Mouse (Mus musculus): ENCODE results near the gene Zdhhc1.
A peak's percentile ranks its signal among the peaks of the same experiment; 100 is the strongest.

Gene Zdhhc1

GRCm38 (mm10) chr8:105516018-105516645 is 19.4 kb upstream of the Zdhhc1 start:
- peak; percentile 71 to 81 for DNase-seq

DNA sequence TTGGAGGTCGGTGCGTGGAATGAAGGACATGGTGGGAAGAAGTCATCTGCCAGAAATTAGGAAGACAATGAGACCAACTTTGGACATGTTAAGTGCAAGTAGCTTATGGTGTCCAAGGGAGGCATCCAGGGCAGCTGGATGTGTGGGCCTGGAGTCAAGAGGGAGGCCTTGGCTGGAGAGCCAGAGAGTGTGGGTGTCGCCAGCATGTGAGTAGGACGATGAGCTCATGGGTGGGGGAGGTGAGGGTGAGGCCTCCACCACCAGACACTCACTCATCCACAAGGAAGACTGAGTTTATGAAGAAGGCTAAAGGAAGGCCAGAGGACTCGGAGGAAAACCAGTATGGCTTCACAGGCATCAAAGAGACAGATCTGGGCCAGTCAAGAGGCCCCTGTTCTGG is 18.0 kb upstream of the Zdhhc1 start:
- no peak for DNase-seq

DNA sequence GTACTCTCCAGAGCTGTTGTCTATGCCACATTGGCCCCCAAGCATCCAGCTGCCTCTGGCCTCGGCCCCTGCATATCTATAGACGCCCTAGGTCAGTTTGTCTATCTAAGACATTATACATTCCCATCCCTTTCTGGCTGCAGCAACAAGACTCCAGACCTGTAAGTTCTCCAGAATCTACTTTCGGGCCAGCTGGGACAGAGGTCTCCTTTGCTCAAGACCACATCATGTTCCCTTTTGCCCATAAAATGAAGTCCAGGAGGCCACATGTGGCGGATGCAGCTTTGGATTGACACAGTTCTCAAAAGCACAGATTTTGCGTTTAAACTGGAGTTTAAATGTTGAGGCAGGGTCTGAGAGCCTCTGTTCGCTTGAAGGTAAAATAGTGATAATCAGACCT is 17.5 kb upstream of the Zdhhc1 start:
- DNase-seq, result no peak

DNA sequence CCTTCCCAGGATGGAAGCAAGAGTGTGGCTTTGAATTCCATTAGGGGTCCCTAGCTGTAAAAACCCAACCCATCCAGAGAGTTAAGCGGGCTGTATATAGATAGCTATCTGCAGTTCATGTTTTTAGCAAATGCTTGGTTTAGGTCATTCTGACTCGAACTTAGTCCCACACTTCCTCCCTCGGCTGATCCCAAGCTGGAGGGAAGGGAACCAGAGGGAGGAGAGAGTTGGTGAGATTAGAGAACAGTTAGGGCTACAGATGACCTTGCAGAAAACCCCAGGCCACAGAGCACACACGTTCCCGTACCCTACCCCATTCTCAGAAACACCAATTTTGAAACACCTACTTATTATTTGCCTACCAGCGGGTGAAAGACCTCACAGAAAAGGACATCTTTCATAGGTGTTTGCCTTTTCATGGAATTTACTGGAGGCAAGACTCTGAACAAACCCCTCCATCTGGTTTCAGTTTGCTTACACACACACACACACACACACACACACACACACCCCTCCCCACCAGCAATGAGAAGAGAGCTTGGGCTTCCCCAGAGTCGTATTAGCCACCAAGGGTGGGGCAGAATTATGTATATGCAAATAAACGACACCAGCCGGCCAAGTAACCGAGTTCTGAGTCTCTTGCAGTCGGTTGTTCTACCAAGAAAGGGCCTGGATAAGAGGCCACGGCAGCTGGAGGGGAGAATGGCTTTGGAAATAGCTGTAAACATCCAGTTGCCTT is 13.5 kb upstream of the Zdhhc1 start:
- no peak for DNase-seq

- DNase-seq, result no peak
Measured at GRCm38 (mm10) chr8:105508758-105509157, 12.1 kb upstream of the Zdhhc1 start.

DNA sequence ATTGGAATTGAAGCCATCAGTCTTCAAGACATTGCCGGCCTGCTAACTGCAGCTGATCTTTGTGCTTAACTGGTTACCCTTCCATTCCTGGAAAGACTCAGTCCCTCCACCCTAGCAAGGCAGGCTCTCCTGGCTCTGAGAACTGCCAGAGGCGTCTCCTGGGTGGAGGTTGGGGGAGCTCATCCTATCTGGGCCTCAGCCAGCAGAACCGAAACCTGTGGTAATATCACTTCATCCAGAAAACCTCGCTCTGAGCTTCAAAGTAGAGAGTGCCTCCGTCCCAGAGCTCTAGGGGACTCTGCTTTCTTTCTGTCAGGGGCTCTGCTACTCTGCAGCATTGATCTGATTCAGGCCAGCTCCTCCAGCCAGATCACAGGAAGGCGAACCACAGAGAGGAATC is 10.3 kb upstream of the Zdhhc1 start:
- no peak for DNase-seq

DNA sequence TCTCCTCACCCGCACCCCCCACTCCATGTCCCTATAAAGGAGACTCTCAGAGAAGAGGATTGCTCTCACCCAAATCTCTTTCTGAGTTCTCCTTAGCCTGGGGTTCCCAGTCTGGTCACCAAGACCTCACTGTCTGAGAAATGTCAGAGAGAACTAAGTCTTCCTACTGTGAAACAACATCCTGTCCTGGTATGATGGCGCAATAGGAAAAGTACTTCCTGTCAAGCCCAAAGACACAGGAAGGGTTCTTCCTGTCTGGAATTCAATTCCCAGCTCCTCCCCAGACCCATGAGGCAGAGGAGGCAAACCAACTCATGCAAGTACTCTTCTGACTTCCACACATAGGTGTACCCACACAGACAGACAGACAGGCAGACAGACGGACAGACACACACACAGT is 7.9 kb upstream of the Zdhhc1 start:
- no peak for DNase-seq

GRCm38 (mm10) chr8:105499787-105500186 is 3.1 kb upstream of the Zdhhc1 start:
- DNase-seq, result no peak

- no peak for DNase-seq
Measured at GRCm38 (mm10) chr8:105495350-105496302, 1.1 kb downstream of the Zdhhc1 start.

GRCm38 (mm10) chr8:105494566-105494965 is 2.1 kb downstream of the Zdhhc1 start:
- no peak for DNase-seq

DNA sequence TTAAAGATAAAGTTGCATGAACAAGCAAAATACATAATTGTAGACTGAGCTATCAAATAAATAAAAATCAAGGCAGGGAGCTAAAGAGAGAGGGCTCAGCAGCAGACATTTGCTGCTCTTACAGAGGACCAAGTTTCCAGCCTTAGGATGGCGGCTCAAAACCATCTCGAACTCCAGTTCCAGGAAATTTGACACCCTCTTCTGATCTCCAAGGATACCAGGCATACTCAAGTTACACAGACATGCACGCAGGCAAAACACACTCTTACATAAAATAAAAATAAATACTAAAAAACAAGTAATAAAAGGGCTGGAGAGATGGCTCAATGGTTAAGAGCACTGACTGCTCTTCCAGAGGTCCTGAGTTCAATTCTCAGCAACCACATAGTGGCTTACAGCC is 3.2 kb downstream of the Zdhhc1 start:
- no peak for DNase-seq

GRCm38 (mm10) chr8:105489281-105489680 is 7.4 kb downstream of the Zdhhc1 start:
- DNase-seq, result no peak

- no peak for DNase-seq
Measured at GRCm38 (mm10) chr8:105488082-105488481, 8.6 kb downstream of the Zdhhc1 start.

GRCm38 (mm10) chr8:105484392-105484791 is 12.3 kb downstream of the Zdhhc1 start:
- peak; percentile 83 to 92 for DNase-seq

GRCm38 (mm10) chr8:105484030-105484368 is 12.7 kb downstream of the Zdhhc1 start:
- DNase-seq, result no peak

- peak in 1 of 2 experiments; percentile 33 for DNase-seq
Measured at GRCm38 (mm10) chr8:105483212-105484029, 13.3 kb downstream of the Zdhhc1 start.

GRCm38 (mm10) chr8:105482123-105482522 is 14.6 kb downstream of the Zdhhc1 start:
- DNase-seq, result no peak

GRCm38 (mm10) chr8:105481453-105481852 is 15.2 kb downstream of the Zdhhc1 start:
- no peak for DNase-seq

DNA sequence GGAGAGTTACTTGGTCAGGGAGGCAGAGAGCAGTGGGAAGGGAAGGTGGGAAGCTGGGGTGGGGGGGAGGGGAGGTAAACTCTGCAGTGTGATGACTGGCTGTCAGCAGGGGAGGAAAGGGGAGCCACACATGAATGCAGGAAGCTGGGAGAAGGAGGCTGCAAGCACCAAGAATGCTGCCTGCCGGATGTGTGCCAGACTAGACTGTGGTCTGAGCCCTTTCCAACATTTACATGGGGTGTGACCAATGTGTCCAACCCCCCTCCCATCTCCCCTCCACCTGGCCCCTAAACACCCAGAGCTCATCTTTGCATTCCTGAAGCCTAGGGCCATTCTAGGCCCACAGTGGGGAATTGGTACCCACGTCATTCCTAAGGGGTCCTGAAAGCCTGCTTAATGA is 15.7 kb downstream of the Zdhhc1 start:
- DNase-seq, result no peak

GRCm38 (mm10) chr8:105477792-105478191 is 18.9 kb downstream of the Zdhhc1 start:
- no peak for DNase-seq

DNA sequence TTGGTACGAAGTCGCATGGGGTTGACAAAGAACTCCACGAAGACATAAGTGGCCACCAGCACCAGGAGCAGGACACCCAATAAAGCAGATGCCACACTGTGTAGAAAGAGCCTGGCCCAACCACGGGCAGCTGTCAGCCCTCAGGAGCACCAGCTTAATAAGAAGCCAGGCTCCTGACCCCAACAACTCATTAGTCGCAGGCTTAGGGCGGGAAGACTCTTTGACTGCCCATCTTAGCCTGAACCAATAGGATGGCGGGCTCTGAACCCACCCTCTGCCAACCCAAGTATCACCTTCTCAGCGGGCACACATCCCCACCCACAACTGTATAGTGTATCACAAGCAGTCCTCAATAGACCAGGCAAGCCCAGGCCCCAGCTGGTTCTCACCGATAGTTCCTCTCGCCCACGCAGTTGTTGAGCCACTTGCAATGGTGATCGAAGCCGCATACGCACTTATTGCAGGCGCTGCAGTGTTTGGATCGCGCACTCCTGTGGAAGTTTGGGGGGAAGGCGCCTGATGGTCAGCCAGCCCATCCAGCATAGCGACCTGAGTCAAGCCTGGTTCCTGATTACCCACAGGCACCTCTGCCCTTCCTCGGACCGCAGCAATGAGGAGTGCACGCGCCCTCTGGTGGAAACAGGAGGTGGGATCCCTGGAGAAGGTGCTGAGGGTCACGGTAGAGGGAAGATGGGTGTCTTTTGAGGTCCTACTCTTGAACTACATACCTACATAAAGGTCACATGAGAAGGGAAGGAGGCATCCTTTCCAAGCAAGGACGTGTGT is 19.9 kb downstream of the Zdhhc1 start:
- DNase-seq, result peak; percentile 53 to 59

GRCm38 (mm10) chr8:105476161-105476560 is 20.5 kb downstream of the Zdhhc1 start:
- DNase-seq, result no peak
